Mouse (Mus musculus) testis, postnatal 14 days (tissue): ENCODE measurements at regions not wholly inside any gene's neighbourhood (a gene's known extent, or its start where the extent isn't known, plus 50 kb on each side); places are given as distances from the start of the nearest gene placed in this dataset.

Experiments
- DNase-seq: peaks from one replicate; pipeline ENCODE4 v3.0.0; 2021; ENCODE audit warnings: low spot score

- DNase-seq, result no peak
These were observed 119.3 kb downstream of the Gas1 start for GRCm38 (mm10) chr13:60057761-60058274.

GRCm38 (mm10) chr13:60054531-60054930 is 122.6 kb downstream of the Gas1 start:
- DNase-seq, result no peak

- no peak for DNase-seq
These were observed 123.1 kb downstream of the Gas1 start for GRCm38 (mm10) chr13:60054081-60054480.

GRCm38 (mm10) chr13:60051866-60052265 is 125.3 kb downstream of the Gas1 start:
- no peak for DNase-seq

- no peak for DNase-seq
These were observed 126.2 kb downstream of the Gas1 start for GRCm38 (mm10) chr13:60050799-60051580.

GRCm38 (mm10) chr13:60049703-60050102 is 127.5 kb downstream of the Gas1 start:
- DNase-seq, result no peak

- no peak for DNase-seq
These were observed 129.1 kb downstream of the Gas1 start for GRCm38 (mm10) chr13:60047791-60048730.

GRCm38 (mm10) chr13:60045752-60046151 is 131.4 kb downstream of the Gas1 start:
- no peak for DNase-seq

- DNase-seq, result no peak
These were observed 132.3 kb downstream of the Gas1 start for GRCm38 (mm10) chr13:60044876-60045275.

GRCm38 (mm10) chr13:60042443-60042842 is 134.7 kb downstream of the Gas1 start:
- no peak for DNase-seq

- DNase-seq, result no peak
These were observed 141.5 kb downstream of the Gas1 start for GRCm38 (mm10) chr13:60035536-60036130.

- DNase-seq, result no peak
These were observed 144.0 kb downstream of the Gas1 start for GRCm38 (mm10) chr13:60033116-60033515.

GRCm38 (mm10) chr13:60032586-60032985 is 144.6 kb downstream of the Gas1 start:
- DNase-seq, result no peak

GRCm38 (mm10) chr13:60029591-60029990 is 147.6 kb downstream of the Gas1 start:
- DNase-seq, result no peak

GRCm38 (mm10) chr13:60020175-60020487 is 157.0 kb downstream of the Gas1 start:
- no peak for DNase-seq

GRCm38 (mm10) chr13:60019291-60020174 is 157.6 kb downstream of the Gas1 start:
- DNase-seq, result peak; percentile 15

- DNase-seq, result peak; percentile 31
These were observed 161.3 kb downstream of the Gas1 start for GRCm38 (mm10) chr13:60015854-60016366.

GRCm38 (mm10) chr13:60012046-60012813 is 164.9 kb downstream of the Gas1 start:
- no peak for DNase-seq

GRCm38 (mm10) chr13:60011092-60011491 is 166.1 kb downstream of the Gas1 start:
- no peak for DNase-seq

GRCm38 (mm10) chr13:60007593-60007992 is 169.6 kb downstream of the Gas1 start:
- DNase-seq, result no peak
